Mouse (Mus musculus) heart, embryonic 16.5 days (tissue): ENCODE data around the gene Procr. TPM values are rescaled to one million over a fixed set of nuclear protein-coding genes. Genes with fewer than 3 reads are reported as not detected.
A peak's percentile ranks its signal among the peaks of the same experiment; 100 is the strongest.

ENCODE experiments used
- ATAC-seq: fragments of 200-750 bp; cut with Nextera tagmentation; replicated peaks from 2 replicates; pipeline ENCODE4 v1.8.0; 2017; ENCODE audit warnings: moderate number of reproducible peaks; ENCODE audit not compliant: insufficient read depth, low FRiP score; ENCODE audit errors: extremely low read depth
- H3K27ac ChIP-seq: fragments of 300-500 bp; sonication (generic); 2 replicates; pipeline ENCODE4 v1.5.1; 2014; ENCODE audit warnings: mild to moderate bottlenecking, low read length, control low read depth, moderate library complexity
- H3K27me3 ChIP-seq: fragments of 300-500 bp; sonication (generic); 2 replicates; pipeline ENCODE4 v1.6.1; 2014; ENCODE audit warnings: low read length, mixed read lengths; ENCODE audit not compliant: control insufficient read depth, insufficient read depth
- H3K36me3 ChIP-seq: fragments of 300-500 bp; sonication (generic); 2 replicates; pipeline ENCODE4 v1.6.1; 2014; ENCODE audit not compliant: control insufficient read depth, insufficient read depth
- H3K4me1 ChIP-seq: fragments of 300-500 bp; sonication (generic); 2 replicates; pipeline ENCODE4 v1.6.1; 2014; ENCODE audit warnings: low read length, mixed read lengths; ENCODE audit not compliant: control insufficient read depth, insufficient read depth
- H3K4me2 ChIP-seq: fragments of 300-500 bp; sonication (generic); 2 replicates; pipeline ENCODE4 v1.6.1; 2014; ENCODE audit warnings: low read depth, mild to moderate bottlenecking, control low read depth, low read length
- H3K4me3 ChIP-seq: fragments of 300-500 bp; sonication (generic); 2 replicates; pipeline ENCODE4 v1.5.1; 2014; ENCODE audit warnings: mild to moderate bottlenecking, control low read depth, low read length
- H3K9ac ChIP-seq: fragments of 300-500 bp; sonication (generic); 2 replicates; pipeline ENCODE4 v1.6.1; 2014; ENCODE audit warnings: low read length, control low read depth
- H3K9me3 ChIP-seq: fragments of 300-500 bp; sonication (generic); replicated peaks from 2 replicates; pipeline ENCODE4 v1.6.1; 2016; ENCODE audit warnings: low read length; ENCODE audit not compliant: control insufficient read depth
- WGBS: fragments of 180-500 bp; shearing (Covaris S2); extraction: QIAGEN DNeasy Blood & Tissue Kit; methylation state at CpG from one replicate; pipeline ENCODE4 v1.1.7; 2014; 5-methylcytosine and 5-hydroxymethylcytosine counted together
- polyA plus RNA-seq: library from polyadenylated mRNA; unstranded; fragments of >200 nt; fragmentation: Nextera tagmentation; extraction: Ambion mirVana; gene quantifications from 2 replicates; pipeline ENCODE4 v1.2.1, GENCODE M21; 2015

The Procr gene
- polyA plus RNA-seq: 7.3 and 7.5 TPM in 2 replicates

DNA sequence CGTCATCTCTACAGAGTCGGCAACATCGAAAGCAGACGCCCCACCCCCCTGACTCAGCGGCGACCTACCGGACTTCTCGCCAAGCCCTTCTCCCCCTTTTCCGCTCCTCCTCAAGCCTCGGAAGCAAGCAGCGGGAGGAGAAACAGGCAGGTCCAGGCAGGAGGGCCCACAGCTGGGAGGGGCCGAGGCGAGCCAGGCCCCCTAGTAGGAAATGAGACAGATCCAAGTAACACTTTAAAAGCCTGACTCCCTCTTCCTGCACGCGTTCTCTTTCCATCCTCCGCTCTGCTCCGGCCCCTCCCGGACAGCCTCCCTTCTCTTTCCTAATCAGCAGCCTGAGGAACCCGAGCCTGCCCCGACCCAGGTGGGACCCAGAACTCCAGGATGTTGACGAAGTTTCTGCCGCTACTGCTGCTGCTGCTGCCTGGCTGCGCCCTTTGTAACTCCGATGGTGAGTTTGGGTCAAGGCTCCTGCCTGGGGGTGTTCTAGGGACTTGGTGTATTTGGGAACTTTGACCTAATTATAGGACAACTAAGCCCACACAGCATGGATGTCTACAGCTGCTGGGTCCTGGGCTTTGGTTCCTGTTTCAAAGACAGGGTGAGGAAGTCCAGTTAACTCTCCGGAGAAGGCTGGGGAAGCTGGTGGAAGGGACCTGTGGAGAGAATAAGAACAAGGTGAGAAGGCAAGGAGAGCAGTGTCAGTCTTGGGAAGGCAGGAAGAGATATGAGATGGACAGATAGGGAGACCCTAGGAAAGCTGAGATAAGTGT, at the start of gene Procr:
Procr (plus strand) TSS at position 104 of the 773 bp plus-strand sequence.
- ATAC-seq: peak; percentile 87
- no peak within 1 kb of the TSS for H3K27ac ChIP-seq
- 3% methylated on average over 25 of the region's 25 CpGs for WGBS

DNA sequence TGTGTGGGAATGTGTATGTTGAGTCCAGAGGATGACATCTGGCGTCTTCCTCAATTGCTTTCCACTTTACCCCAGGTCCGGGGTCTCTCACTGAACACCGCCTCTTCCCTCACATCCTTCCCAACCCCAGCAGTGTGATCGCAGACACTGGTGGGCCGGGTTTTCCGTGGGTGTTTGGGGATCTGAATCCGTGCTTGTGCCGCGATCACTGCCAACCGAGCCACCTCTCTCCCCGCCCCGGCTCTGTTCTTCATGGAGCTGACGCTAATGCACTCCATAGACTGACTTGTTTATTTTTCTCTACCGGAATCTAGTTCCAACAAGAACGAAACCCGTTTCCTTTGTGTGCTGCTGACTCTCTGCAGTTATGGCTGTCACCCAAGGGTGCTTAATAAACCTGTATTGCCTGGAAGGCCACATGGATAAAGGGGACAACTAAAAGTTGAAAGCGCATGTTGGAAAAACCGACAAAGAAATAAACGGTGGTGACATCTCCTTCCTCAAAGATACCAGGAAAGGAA, 49.5 kb upstream of the Procr start:
- H3K4me2 ChIP-seq: no peak overlapping the region
- H3K9me3 ChIP-seq: no peaks in the 10 kb centered on the region
- 84% methylated on average over 19 of the region's 19 CpGs for WGBS
- H3K36me3 ChIP-seq: peaks cover 5% of the 10 kb centered on the region; the same call in 1 of the 2 replicates
- ATAC-seq: no peak
- no peak overlapping the region for H3K9ac ChIP-seq
- H3K4me3 ChIP-seq: no peak overlapping the region
- H3K27ac ChIP-seq: no peak overlapping the region
- H3K4me1 ChIP-seq: no peaks in the 10 kb centered on the region
- no peaks in the 10 kb centered on the region for H3K27me3 ChIP-seq

More for the DNA sequence above, at the start of gene Procr:
- no peaks in the 10 kb centered on the region for H3K27me3 ChIP-seq
- no peaks in the 10 kb centered on the region for H3K9me3 ChIP-seq
- H3K4me1 ChIP-seq: peaks cover 2% of the 10 kb centered on the region; the same call in 1 of the 2 replicates
- H3K4me3 ChIP-seq: peak within 1 kb of the TSS; percentile 53
- H3K4me2 ChIP-seq: peak within 1 kb of the TSS; percentile 91
- no peaks in the 10 kb centered on the region for H3K36me3 ChIP-seq
- H3K9ac ChIP-seq: peak within 1 kb of the TSS; percentile 65

DNA sequence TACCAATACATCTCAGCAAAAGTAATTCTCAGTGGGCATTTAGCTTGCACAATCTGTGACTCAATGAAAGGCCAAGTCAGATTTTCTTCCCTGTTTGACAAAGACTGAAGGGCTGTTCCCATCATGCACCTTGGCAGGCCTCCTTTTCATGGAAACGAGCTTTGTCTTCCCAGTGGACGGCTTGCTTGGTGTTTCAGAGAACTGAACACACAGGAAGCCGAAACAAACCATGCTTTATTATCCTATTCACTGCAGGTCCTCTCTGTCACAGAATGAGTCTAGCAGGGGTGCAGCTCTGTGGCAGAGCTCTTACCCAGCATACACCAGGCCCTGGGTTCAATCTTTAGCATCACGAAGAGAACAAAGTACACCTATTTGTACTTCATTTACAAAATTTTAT, 47.3 kb upstream of the Procr start:
- Histone ChIP-seq H3K4me3 (no peak overlapping the region), H3K9me3 (no peaks in the 10 kb centered on the region), H3K27me3 (no peaks in the 10 kb centered on the region), H3K27ac (no peak overlapping the region), H3K4me2 (no peak overlapping the region), H3K9ac (no peak overlapping the region), H3K36me3 (peaks cover 5% of the 10 kb centered on the region; the same call in 1 of the 2 replicates), H3K4me1 (peaks cover 7% of the 10 kb centered on the region)
- ATAC-seq: no peak
- WGBS: 79% methylated on average over 4 of the region's 4 CpGs

DNA sequence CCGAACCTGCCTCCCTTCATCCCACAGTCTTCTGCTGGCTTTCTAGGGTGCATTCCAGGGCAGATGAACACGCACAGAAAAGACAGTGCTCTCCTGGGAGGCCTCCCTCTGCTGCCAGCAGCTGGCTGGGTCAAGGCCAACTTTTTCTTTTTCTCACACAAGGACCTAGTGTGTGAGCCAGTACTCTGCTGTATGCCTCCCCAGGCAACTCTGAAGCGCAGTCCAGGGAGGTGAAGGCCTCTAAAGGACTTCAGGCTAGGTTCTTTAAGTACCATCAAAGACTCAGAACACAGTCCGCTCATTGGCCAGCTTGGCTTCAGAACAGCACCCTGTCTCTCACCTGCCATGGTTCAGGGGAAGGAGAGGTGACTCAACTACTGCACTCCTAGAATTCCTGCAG, 43.7 kb upstream of the Procr start:
- Histone ChIP-seq H3K9me3 (no peaks in the 10 kb centered on the region), H3K4me2 (no peak overlapping the region), H3K27me3 (no peaks in the 10 kb centered on the region), H3K9ac (no peak overlapping the region), H3K27ac (no peak overlapping the region), H3K4me3 (no peak overlapping the region), H3K4me1 (peaks cover 7% of the 10 kb centered on the region), H3K36me3 (peaks cover 7% of the 10 kb centered on the region)
- no peak; the same call in 1 of the 2 replicates for ATAC-seq
- 60% methylated on average over 4 of the region's 4 CpGs for WGBS

DNA sequence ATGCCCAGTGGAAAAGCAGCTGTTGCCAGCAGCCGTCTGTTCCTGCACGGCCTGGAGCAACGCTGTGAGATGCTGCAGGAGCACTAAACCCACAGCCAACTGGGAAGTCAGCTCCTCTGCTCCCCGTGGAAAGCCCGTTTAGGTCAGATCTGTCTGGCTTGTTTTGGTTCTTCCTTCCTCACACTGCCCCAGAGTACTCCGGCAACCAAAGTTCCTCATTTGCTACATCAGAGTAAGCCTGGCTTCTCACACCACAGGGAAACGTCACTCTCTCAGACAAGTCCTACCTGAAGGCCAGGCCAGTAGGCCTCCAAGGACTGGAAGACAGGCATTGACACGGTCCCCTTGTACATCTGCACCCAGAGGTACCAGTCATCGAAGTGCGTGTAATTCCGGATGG, 40.4 kb upstream of the Procr start:
- no peak overlapping the region for H3K27ac ChIP-seq
- H3K36me3 ChIP-seq: peaks cover 9% of the 10 kb centered on the region
- ATAC-seq: no peak
- whole genome bisulfite sequencing: 83% methylated on average over 11 of the region's 11 CpGs
- no peak overlapping the region for H3K4me3 ChIP-seq
- H3K9me3 ChIP-seq: no peaks in the 10 kb centered on the region
- H3K27me3 ChIP-seq: no peaks in the 10 kb centered on the region
- H3K4me1 ChIP-seq: peaks cover 7% of the 10 kb centered on the region
- H3K4me2 ChIP-seq: no peak overlapping the region
- H3K9ac ChIP-seq: no peak overlapping the region

DNA sequence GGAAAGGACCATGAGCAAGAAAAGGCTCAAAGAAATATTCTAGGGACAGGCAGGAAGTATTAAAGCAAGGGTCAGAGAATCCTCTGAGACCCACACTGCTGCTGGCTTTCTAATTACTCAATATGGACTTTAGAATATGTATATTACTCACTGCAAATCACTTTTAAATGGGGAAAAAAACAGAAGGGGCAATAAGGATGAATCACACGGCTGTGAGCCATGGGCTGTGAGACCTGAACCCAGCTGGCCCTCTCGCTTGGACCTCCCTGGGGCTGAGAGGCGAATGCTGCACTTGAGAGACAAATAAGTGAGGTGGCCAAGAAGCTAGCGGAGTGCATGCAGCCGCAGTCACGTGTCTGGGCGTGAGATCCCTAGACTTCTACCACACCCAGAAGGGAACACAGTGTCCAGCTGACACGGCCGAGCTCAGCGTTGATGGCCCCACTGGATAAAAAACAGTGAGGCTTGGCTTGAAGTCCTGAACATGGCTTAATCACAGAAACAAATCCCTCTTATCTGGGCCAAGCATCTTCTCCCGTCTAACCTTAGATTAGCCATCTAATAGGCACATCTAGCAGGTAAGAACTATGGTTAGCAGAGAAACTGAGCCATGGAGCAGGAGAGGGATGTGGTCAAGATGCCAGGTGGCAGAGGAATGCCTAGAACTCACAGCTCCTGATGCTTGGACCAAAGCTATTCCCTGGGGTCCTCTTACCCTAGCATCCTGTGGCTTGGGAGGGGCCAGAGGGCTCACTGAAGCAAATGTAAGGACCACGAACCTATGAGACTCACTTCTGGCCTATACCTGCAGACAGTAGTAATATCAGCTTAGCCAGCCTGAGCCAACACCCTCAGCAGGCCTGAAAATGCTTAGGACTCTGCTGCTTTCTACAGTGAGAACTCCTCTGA, 33.6 kb upstream of the Procr start:
- Histone ChIP-seq H3K36me3 (peaks cover 18% of the 10 kb centered on the region; the same call in 1 of the 2 replicates), H3K27me3 (no peaks in the 10 kb centered on the region), H3K4me2 (no peak overlapping the region), H3K9ac (no peak overlapping the region), H3K9me3 (no peaks in the 10 kb centered on the region), H3K27ac (no peak overlapping the region), H3K4me1 (no peaks in the 10 kb centered on the region), H3K4me3 (no peak overlapping the region)
- no peak for ATAC-seq
- 82% methylated on average over 12 of the region's 12 CpGs for WGBS

DNA sequence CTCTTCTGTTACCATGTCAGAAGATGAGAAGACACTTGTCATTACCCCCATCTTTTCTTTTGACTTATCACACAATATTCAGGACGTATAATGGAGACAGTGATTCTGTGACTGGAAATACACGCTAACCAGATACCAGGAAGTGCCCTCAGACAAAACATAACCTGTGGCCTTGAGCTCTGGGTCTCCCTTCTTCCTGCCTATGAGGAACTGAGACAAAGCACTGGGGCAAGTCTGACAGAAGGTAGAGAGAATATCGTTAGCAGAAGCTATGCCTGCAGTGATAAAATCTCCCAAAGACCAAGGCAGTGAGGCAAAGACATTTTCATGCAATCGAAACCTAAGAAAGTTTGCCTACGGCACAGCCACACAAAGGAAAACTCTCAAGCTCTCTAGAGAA, 30.3 kb upstream of the Procr start:
- 73% methylated on average over 5 of the region's 5 CpGs for WGBS
- no peaks in the 10 kb centered on the region for H3K27me3 ChIP-seq
- H3K36me3 ChIP-seq: peaks cover 15% of the 10 kb centered on the region; the same call in 1 of the 2 replicates
- H3K9ac ChIP-seq: no peak overlapping the region
- H3K27ac ChIP-seq: no peak overlapping the region
- no peak overlapping the region for H3K4me2 ChIP-seq
- no peak overlapping the region for H3K4me3 ChIP-seq
- no peak for ATAC-seq
- no peaks in the 10 kb centered on the region for H3K9me3 ChIP-seq
- H3K4me1 ChIP-seq: no peaks in the 10 kb centered on the region

DNA sequence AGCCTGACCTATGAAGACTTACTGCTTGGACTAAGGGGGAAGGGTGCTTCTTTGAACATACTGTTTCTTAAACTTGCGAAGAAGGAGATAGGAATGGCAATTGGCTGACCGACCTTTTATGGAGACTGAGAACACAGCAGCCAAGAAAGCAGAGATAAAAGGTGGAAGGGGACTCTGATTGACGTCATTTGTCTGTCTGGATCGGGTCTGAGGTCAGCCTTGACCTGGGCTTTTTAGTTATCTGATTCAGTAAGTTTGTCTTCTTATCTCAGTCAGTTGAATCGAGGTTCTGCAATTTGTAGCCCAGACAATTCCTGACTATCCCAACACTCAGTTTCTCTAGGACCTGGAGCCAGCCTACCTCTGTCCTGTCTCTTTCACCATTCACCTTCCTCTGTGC, 26.9 kb upstream of the Procr start:
- H3K27ac ChIP-seq: no peak overlapping the region
- H3K36me3 ChIP-seq: 0 out of 2 replicates have a peak, but pooled peaks cover 5% of the 10 kb centered on the region
- H3K9me3 ChIP-seq: no peaks in the 10 kb centered on the region
- H3K27me3 ChIP-seq: no peaks in the 10 kb centered on the region
- peaks cover 6% of the 10 kb centered on the region for H3K4me1 ChIP-seq
- H3K4me2 ChIP-seq: no peak overlapping the region
- no peak for ATAC-seq
- WGBS: 51% methylated on average over 5 of the region's 5 CpGs
- no peak overlapping the region for H3K4me3 ChIP-seq
- no peak overlapping the region for H3K9ac ChIP-seq
